Mouse (Mus musculus): ENCODE measurements around the gene Rad51b. TPM values are rescaled to one million over a fixed set of nuclear protein-coding genes. Genes with fewer than 3 reads are reported as not detected.

Rad51b gene
- polyA plus RNA-seq, 1 experiment from 2014 or later: 7.8 TPM

- Histone ChIP-seq H3K27me3 (replicated peaks) (no peaks in the 10 kb centered on the region), H3K36me3 (no peaks in the 10 kb centered on the region), H3K9ac (no peak overlapping the region), H3K4me1 (replicated peaks) (peaks cover 30% of the 10 kb centered on the region), H3K4me2 (replicated peaks) (no peak overlapping the region), H3K9me3 (no peaks in the 10 kb centered on the region), H3K27ac (0 out of 2 replicates have a peak overlapping the region, but pooled peaks have one; percentile 42), H3K4me3 (replicated peaks) (no peak overlapping the region)
- 45% methylated on average over 5 of the region's 5 CpGs for WGBS
- no peak for ATAC-seq
Observed at GRCm38 (mm10) chr12:79745225-79745624, 448.1 kb downstream of the Rad51b start.

GRCm38 (mm10) chr12:79745845-79746510 lies 448.9 kb downstream of the Rad51b start:
- H3K4me1 ChIP-seq (replicated peaks): peaks cover 37% of the 10 kb centered on the region

GRCm38 (mm10) chr12:79747541-79747940 lies 450.5 kb downstream of the Rad51b start:
- WGBS: 78% methylated on average over 3 of the region's 3 CpGs
- H3K27me3 ChIP-seq (replicated peaks): no peaks in the 10 kb centered on the region
- H3K9ac ChIP-seq: no peak overlapping the region
- no peak for ATAC-seq
- no peaks in the 10 kb centered on the region for H3K9me3 ChIP-seq
- no peak overlapping the region for H3K4me2 ChIP-seq (replicated peaks)
- H3K36me3 ChIP-seq: no peaks in the 10 kb centered on the region
- H3K27ac ChIP-seq: no peak overlapping the region
- H3K4me3 ChIP-seq (replicated peaks): no peak overlapping the region
- peaks cover 49% of the 10 kb centered on the region for H3K4me1 ChIP-seq (replicated peaks)

More at GRCm38 (mm10) chr12:79745845-79746510, 448.9 kb downstream of the Rad51b start:
- H3K27me3 ChIP-seq (replicated peaks): no peaks in the 10 kb centered on the region
- no peaks in the 10 kb centered on the region for H3K9me3 ChIP-seq
- peak overlapping the region; percentile 42 for H3K27ac ChIP-seq
- no peaks in the 10 kb centered on the region for H3K36me3 ChIP-seq
- ATAC-seq: no peak
- H3K4me2 ChIP-seq (replicated peaks): no peak overlapping the region
- WGBS: 36% methylated on average over 10 of the region's 10 CpGs
- H3K9ac ChIP-seq: no peak overlapping the region
- no peak overlapping the region for H3K4me3 ChIP-seq (replicated peaks)

- no peaks in the 10 kb centered on the region for H3K9me3 ChIP-seq
- H3K9ac ChIP-seq: no peak overlapping the region
- no peak overlapping the region for H3K4me2 ChIP-seq (replicated peaks)
- no peak overlapping the region for H3K27ac ChIP-seq
- H3K36me3 ChIP-seq: no peaks in the 10 kb centered on the region
- H3K27me3 ChIP-seq (replicated peaks): no peaks in the 10 kb centered on the region
- H3K4me3 ChIP-seq (replicated peaks): no peak overlapping the region
- ATAC-seq: no peak
- peaks cover 51% of the 10 kb centered on the region for H3K4me1 ChIP-seq (replicated peaks)
- 56% methylated on average over 4 of the region's 4 CpGs for WGBS
Observed at GRCm38 (mm10) chr12:79748862-79749261, 451.8 kb downstream of the Rad51b start.

GRCm38 (mm10) chr12:79750253-79751125 lies 453.4 kb downstream of the Rad51b start:
- Histone ChIP-seq H3K9me3 (no peaks in the 10 kb centered on the region), H3K9ac (no peak overlapping the region), H3K4me1 (replicated peaks) (peaks cover 46% of the 10 kb centered on the region), H3K27ac (peak overlapping the region; percentile 59), H3K36me3 (no peaks in the 10 kb centered on the region), H3K27me3 (replicated peaks) (no peaks in the 10 kb centered on the region), H3K4me3 (replicated peaks) (no peak overlapping the region), H3K4me2 (replicated peaks) (peak overlapping the region; percentile 23)
- 27% methylated on average over 10 of the region's 10 CpGs for WGBS
- peak; percentile 92 for ATAC-seq

GRCm38 (mm10) chr12:79751781-79752180 lies 454.7 kb downstream of the Rad51b start:
- Histone ChIP-seq H3K4me1 (replicated peaks) (peaks cover 42% of the 10 kb centered on the region), H3K4me2 (replicated peaks) (no peak overlapping the region), H3K27ac (peak overlapping the region; percentile 41), H3K36me3 (no peaks in the 10 kb centered on the region), H3K9me3 (no peaks in the 10 kb centered on the region), H3K4me3 (replicated peaks) (no peak overlapping the region), H3K9ac (no peak overlapping the region), H3K27me3 (replicated peaks) (no peaks in the 10 kb centered on the region)
- WGBS: 49% methylated on average over 8 of the region's 8 CpGs
- ATAC-seq: no peak

GRCm38 (mm10) chr12:79752189-79752588 lies 455.1 kb downstream of the Rad51b start:
- no peak overlapping the region for H3K4me3 ChIP-seq (replicated peaks)
- H3K4me2 ChIP-seq (replicated peaks): no peak overlapping the region
- no peaks in the 10 kb centered on the region for H3K27me3 ChIP-seq (replicated peaks)
- no peak overlapping the region for H3K9ac ChIP-seq
- H3K9me3 ChIP-seq: no peaks in the 10 kb centered on the region
- no peaks in the 10 kb centered on the region for H3K36me3 ChIP-seq
- 45% methylated on average over 5 of the region's 5 CpGs for WGBS
- H3K4me1 ChIP-seq (replicated peaks): peaks cover 42% of the 10 kb centered on the region
- ATAC-seq: no peak
- peak overlapping the region; percentile 41 for H3K27ac ChIP-seq

- H3K9ac ChIP-seq: no peak overlapping the region
- H3K36me3 ChIP-seq: no peaks in the 10 kb centered on the region
- peaks cover 35% of the 10 kb centered on the region for H3K4me1 ChIP-seq (replicated peaks)
- H3K27me3 ChIP-seq (replicated peaks): no peaks in the 10 kb centered on the region
- peak overlapping the region; percentile 25; the same call in 1 of the 2 replicates for H3K27ac ChIP-seq
- no peaks in the 10 kb centered on the region for H3K9me3 ChIP-seq
- 50% methylated on average over 4 of the region's 4 CpGs for WGBS
- no peak for ATAC-seq
- H3K4me3 ChIP-seq (replicated peaks): no peak overlapping the region
- no peak overlapping the region for H3K4me2 ChIP-seq (replicated peaks)
Observed at GRCm38 (mm10) chr12:79755617-79756016, 458.5 kb downstream of the Rad51b start.

- H3K36me3 ChIP-seq: no peaks in the 10 kb centered on the region
- H3K4me1 ChIP-seq (replicated peaks): peaks cover 30% of the 10 kb centered on the region
- no peak overlapping the region for H3K4me2 ChIP-seq (replicated peaks)
- H3K4me3 ChIP-seq (replicated peaks): no peak overlapping the region
- ATAC-seq: peak; percentile 14; the same call in 1 of the 2 replicates
- H3K9ac ChIP-seq: no peak overlapping the region
- 36% methylated on average over 5 of the region's 5 CpGs for WGBS
- H3K27me3 ChIP-seq (replicated peaks): no peaks in the 10 kb centered on the region
- no peak overlapping the region for H3K27ac ChIP-seq
- no peaks in the 10 kb centered on the region for H3K9me3 ChIP-seq
Observed at GRCm38 (mm10) chr12:79756352-79756751, 459.3 kb downstream of the Rad51b start.

GRCm38 (mm10) chr12:79757775-79758174 lies 460.7 kb downstream of the Rad51b start:
- Histone ChIP-seq H3K4me3 (replicated peaks) (no peak overlapping the region), H3K36me3 (no peaks in the 10 kb centered on the region), H3K4me2 (replicated peaks) (no peak overlapping the region), H3K4me1 (replicated peaks) (peaks cover 17% of the 10 kb centered on the region), H3K9ac (no peak overlapping the region), H3K9me3 (no peaks in the 10 kb centered on the region), H3K27ac (no peak overlapping the region), H3K27me3 (replicated peaks) (no peaks in the 10 kb centered on the region)
- 53% methylated on average over 4 of the region's 4 CpGs for WGBS
- ATAC-seq: no peak

GRCm38 (mm10) chr12:79759180-79759902 lies 462.3 kb downstream of the Rad51b start:
- H3K36me3 ChIP-seq: no peaks in the 10 kb centered on the region
- no peaks in the 10 kb centered on the region for H3K9me3 ChIP-seq
- no peak overlapping the region for H3K4me2 ChIP-seq (replicated peaks)
- WGBS: 68% methylated on average over 8 of the region's 8 CpGs
- H3K27me3 ChIP-seq (replicated peaks): no peaks in the 10 kb centered on the region
- no peak overlapping the region for H3K9ac ChIP-seq
- H3K4me3 ChIP-seq (replicated peaks): no peak overlapping the region
- no peak overlapping the region for H3K27ac ChIP-seq
- H3K4me1 ChIP-seq (replicated peaks): peaks cover 17% of the 10 kb centered on the region
- ATAC-seq: no peak

- Histone ChIP-seq H3K9ac (no peak overlapping the region), H3K36me3 (no peaks in the 10 kb centered on the region), H3K4me2 (replicated peaks) (no peak overlapping the region), H3K4me3 (replicated peaks) (no peak overlapping the region), H3K4me1 (replicated peaks) (peaks cover 17% of the 10 kb centered on the region), H3K27ac (0 out of 2 replicates have a peak overlapping the region, but pooled peaks have one; percentile 30), H3K27me3 (replicated peaks) (no peaks in the 10 kb centered on the region), H3K9me3 (no peaks in the 10 kb centered on the region)
- ATAC-seq: no peak
- WGBS: 59% methylated on average over 2 of the region's 2 CpGs
Observed at GRCm38 (mm10) chr12:79761217-79761616, 464.1 kb downstream of the Rad51b start.

Data from intestine, embryonic 15.5 days (tissue).